Mouse (Mus musculus) midbrain, embryonic 11.5 days (tissue): Measurements from ENCODE around the gene Acadm. TPM values are rescaled to one million over a fixed set of nuclear protein-coding genes. Genes with fewer than 3 reads are reported as not detected.
A peak's percentile ranks its signal among the peaks of the same experiment; 100 is the strongest.

Experiments
- ATAC-seq: fragments of 200-750 bp; cut with Nextera tagmentation; 2 replicates; pipeline ENCODE4 v1.8.0; 2017; ENCODE audit warnings: moderate TSS enrichment, moderate library complexity; ENCODE audit not compliant: low FRiP score
- DNase-seq: peaks from one replicate; pipeline ENCODE4 v3.0.0; 2015; ENCODE audit warnings: low spot score; ENCODE audit errors: missing footprints
- H3K27ac ChIP-seq: fragments of 300-500 bp; sonication (generic); 2 replicates; pipeline ENCODE4 v1.5.1; 2014; ENCODE audit warnings: low read depth, low read length
- H3K27me3 ChIP-seq: fragments of 300-500 bp; sonication (generic); 2 replicates; pipeline ENCODE4 v1.6.1; 2014; ENCODE audit warnings: mild to moderate bottlenecking, low read length, moderate library complexity, mixed read lengths; ENCODE audit not compliant: control insufficient read depth, insufficient read depth
- H3K36me3 ChIP-seq: fragments of 300-500 bp; sonication (generic); 2 replicates; pipeline ENCODE4 v1.6.1; 2014; ENCODE audit warnings: mild to moderate bottlenecking, low read length, moderate library complexity, mixed read lengths; ENCODE audit not compliant: control insufficient read depth, insufficient read depth
- H3K4me1 ChIP-seq: fragments of 300-500 bp; sonication (generic); 2 replicates; pipeline ENCODE4 v1.6.1; 2014; ENCODE audit warnings: low read length; ENCODE audit not compliant: control insufficient read depth, insufficient read depth
- H3K4me2 ChIP-seq: fragments of 300-500 bp; sonication (generic); 2 replicates; pipeline ENCODE4 v1.6.1; 2014; ENCODE audit warnings: mild to moderate bottlenecking, moderate library complexity
- H3K4me3 ChIP-seq: fragments of 300-500 bp; sonication (generic); 2 replicates; pipeline ENCODE4 v1.5.1; 2014; ENCODE audit warnings: low read depth, low read length
- H3K9ac ChIP-seq: fragments of 300-500 bp; sonication (generic); 2 replicates; pipeline ENCODE4 v1.6.1; 2014; ENCODE audit warnings: low read length
- H3K9me3 ChIP-seq: fragments of 300-500 bp; sonication (generic); 2 replicates; pipeline ENCODE4 v1.6.1; 2016; ENCODE audit warnings: low read length; ENCODE audit not compliant: control insufficient read depth
- WGBS: fragments of 180-500 bp; shearing (Covaris S2); extraction: QIAGEN DNeasy Blood & Tissue Kit; methylation state at CpG from one replicate; pipeline ENCODE4 v1.1.7; 2014; 5-methylcytosine and 5-hydroxymethylcytosine counted together
- polyA plus RNA-seq: library from polyadenylated mRNA; unstranded; fragments of >200 nt; fragmentation: Nextera tagmentation; extraction: Ambion mirVana; gene quantifications from 2 replicates; pipeline ENCODE4 v1.2.1, GENCODE M21; 2014

Gene Acadm
- polyA plus RNA-seq, 1 experiment from 2014 or later, result 53.5 TPM

- WGBS, result 42% methylated on average over 4 of the region's 4 CpGs
- Histone ChIP-seq H3K27me3 (peaks cover 10% of the 10 kb centered on the region), H3K4me2 (no peak overlapping the region), H3K4me1 (peaks cover 2% of the 10 kb centered on the region; the same call in 1 of the 2 replicates), H3K27ac (no peak overlapping the region), H3K36me3 (no peaks in the 10 kb centered on the region), H3K9ac (no peak overlapping the region), H3K9me3 (no peaks in the 10 kb centered on the region), H3K4me3 (no peak overlapping the region)
- ATAC-seq (0 out of 2 replicates have a peak, but pooled peaks have one; percentile 26), DNase-seq (peak; percentile 93)
Observed at GRCm38 (mm10) chr3:153968549-153968948, 24.1 kb upstream of the Acadm start.

- Histone ChIP-seq H3K27me3 (no peaks in the 10 kb centered on the region; the same call in 1 of the 2 replicates), H3K4me3 (no peak overlapping the region), H3K4me1 (no peaks in the 10 kb centered on the region), H3K9me3 (no peaks in the 10 kb centered on the region), H3K4me2 (no peak overlapping the region), H3K9ac (no peak overlapping the region), H3K27ac (no peak overlapping the region), H3K36me3 (no peaks in the 10 kb centered on the region)
- DNase-seq, result no peak
- no peak for ATAC-seq
- WGBS, result 91% methylated on average over 5 of the region's 5 CpGs
Observed at GRCm38 (mm10) chr3:153967447-153967846, 23.0 kb upstream of the Acadm start.

- Histone ChIP-seq H3K36me3 (no peaks in the 10 kb centered on the region), H3K4me1 (no peaks in the 10 kb centered on the region), H3K4me2 (no peak overlapping the region), H3K9ac (no peak overlapping the region), H3K27ac (no peak overlapping the region), H3K9me3 (no peaks in the 10 kb centered on the region), H3K27me3 (no peaks in the 10 kb centered on the region), H3K4me3 (no peak overlapping the region)
- DNase-seq, result no peak
- 0 out of 2 replicates have a peak, but pooled peaks have one; percentile 48 for ATAC-seq
- 65% methylated on average over 6 of the region's 6 CpGs for WGBS
Observed at GRCm38 (mm10) chr3:153961632-153962389, 17.4 kb upstream of the Acadm start.

- no peak overlapping the region for H3K9ac ChIP-seq
- WGBS, result 75% methylated on average over 2 of the region's 2 CpGs
- no peaks in the 10 kb centered on the region for H3K9me3 ChIP-seq
- no peaks in the 10 kb centered on the region for H3K4me1 ChIP-seq
- ATAC-seq, result no peak
- DNase-seq, result no peak
- H3K4me3 ChIP-seq, result no peak overlapping the region
- no peaks in the 10 kb centered on the region for H3K36me3 ChIP-seq
- H3K27ac ChIP-seq, result no peak overlapping the region
- H3K4me2 ChIP-seq, result no peak overlapping the region
- H3K27me3 ChIP-seq, result no peaks in the 10 kb centered on the region
Observed at GRCm38 (mm10) chr3:153960884-153961283, 16.5 kb upstream of the Acadm start.

- no peaks in the 10 kb centered on the region for H3K4me1 ChIP-seq
- H3K27me3 ChIP-seq, result no peaks in the 10 kb centered on the region
- H3K4me3 ChIP-seq, result no peak overlapping the region
- no peak overlapping the region for H3K27ac ChIP-seq
- no peak overlapping the region for H3K9ac ChIP-seq
- no peak overlapping the region for H3K4me2 ChIP-seq
- DNase-seq (no peak), ATAC-seq (no peak)
- 87% methylated on average over 9 of the region's 9 CpGs for WGBS
- H3K36me3 ChIP-seq, result no peaks in the 10 kb centered on the region
- H3K9me3 ChIP-seq, result no peaks in the 10 kb centered on the region
Observed at GRCm38 (mm10) chr3:153959731-153960207, 15.3 kb upstream of the Acadm start.

GRCm38 (mm10) chr3:153959035-153959730 lies 14.8 kb upstream of the Acadm start:
- H3K9ac ChIP-seq, result no peak overlapping the region
- H3K9me3 ChIP-seq, result no peaks in the 10 kb centered on the region
- H3K27ac ChIP-seq, result no peak overlapping the region
- peak; percentile 52 for ATAC-seq
- no peaks in the 10 kb centered on the region for H3K36me3 ChIP-seq
- DNase-seq, result peak; percentile 97
- H3K4me1 ChIP-seq, result no peaks in the 10 kb centered on the region
- no peak overlapping the region for H3K4me3 ChIP-seq
- 97% methylated on average over 1 of the region's 1 CpGs for WGBS
- H3K27me3 ChIP-seq, result no peaks in the 10 kb centered on the region
- no peak overlapping the region for H3K4me2 ChIP-seq

- Histone ChIP-seq H3K27me3 (no peaks in the 10 kb centered on the region), H3K9ac (no peak overlapping the region), H3K27ac (no peak overlapping the region), H3K4me3 (no peak overlapping the region), H3K9me3 (no peaks in the 10 kb centered on the region), H3K4me2 (no peak overlapping the region), H3K4me1 (no peaks in the 10 kb centered on the region), H3K36me3 (no peaks in the 10 kb centered on the region)
- WGBS, result 89% methylated on average over 5 of the region's 5 CpGs
- DNase-seq (no peak), ATAC-seq (no peak)
Observed at GRCm38 (mm10) chr3:153957916-153958315, 13.5 kb upstream of the Acadm start.

GRCm38 (mm10) chr3:153948176-153948575 lies 3.7 kb upstream of the Acadm start:
- H3K4me3 ChIP-seq, result no peak overlapping the region
- H3K9ac ChIP-seq, result no peak overlapping the region
- no peaks in the 10 kb centered on the region for H3K9me3 ChIP-seq
- H3K4me1 ChIP-seq, result peaks cover 4% of the 10 kb centered on the region
- no peak overlapping the region for H3K4me2 ChIP-seq
- DNase-seq (no peak), ATAC-seq (no peak)
- H3K27ac ChIP-seq, result no peak overlapping the region
- H3K27me3 ChIP-seq, result no peaks in the 10 kb centered on the region
- 78% methylated on average over 2 of the region's 2 CpGs for WGBS
- no peaks in the 10 kb centered on the region for H3K36me3 ChIP-seq

- 69% methylated on average over 4 of the region's 4 CpGs for WGBS
- ATAC-seq, result no peak
Observed at GRCm38 (mm10) chr3:153947271-153947670, 2.8 kb upstream of the Acadm start.

More at GRCm38 (mm10) chr3:153947271-153947670, 2.8 kb upstream of the Acadm start:
- no peak for DNase-seq
- no peaks in the 10 kb centered on the region for H3K36me3 ChIP-seq
- no peak overlapping the region for H3K4me3 ChIP-seq
- no peaks in the 10 kb centered on the region for H3K27me3 ChIP-seq
- no peak overlapping the region for H3K27ac ChIP-seq
- no peaks in the 10 kb centered on the region for H3K9me3 ChIP-seq
- no peak overlapping the region for H3K9ac ChIP-seq
- peaks cover 8% of the 10 kb centered on the region for H3K4me1 ChIP-seq
- H3K4me2 ChIP-seq, result no peak overlapping the region
